ENCODE assay signal across 8 mouse cellular contexts in the genomic region with DNA sequence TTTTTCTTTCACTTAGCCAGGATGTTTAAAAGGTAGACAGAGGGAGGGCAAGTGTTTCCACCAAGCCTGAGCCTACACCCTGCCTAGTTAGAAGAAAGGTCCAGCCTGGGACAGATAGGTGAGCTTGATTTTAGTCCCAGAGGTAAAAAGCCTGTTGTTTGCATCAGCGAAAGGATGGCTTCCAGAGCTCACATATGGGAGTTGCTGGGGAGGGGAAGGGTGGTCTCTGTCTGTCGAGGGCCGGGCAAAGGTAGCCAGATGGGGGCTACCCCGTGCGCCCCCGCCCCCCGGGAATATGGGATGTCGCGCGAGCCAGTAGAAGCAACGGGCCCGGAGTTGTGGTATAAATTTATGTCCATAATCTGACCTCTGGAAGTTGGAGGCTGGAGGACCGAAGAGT. TPM values are rescaled to one million over a fixed set of nuclear protein-coding genes. Genes with fewer than 3 reads are reported as not detected.
DNase-seq lines count a peak whose midpoint lies in the region; ATAC-seq lines count a peak whose summit lies in the region.

No protein-coding gene starts in this region.

- peaks cover 62% of the 10 kb centered on the region for H3K4me1 ChIP-seq in kidney, embryonic 15.5 days
- H3K4me1 ChIP-seq in forebrain, embryonic 12.5 days, result peaks cover 42% of the 10 kb centered on the region
- H3K4me1 ChIP-seq in limb, embryonic 10.5 days, result peaks cover 60% of the 10 kb centered on the region
- H3K4me1 ChIP-seq in neural tube, embryonic 15.5 days, result peaks cover 51% of the 10 kb centered on the region

- peak overlapping the region; percentile 77 for H3K4me3 ChIP-seq in kidney, embryonic 15.5 days (replicated peaks)
- peak overlapping the region; percentile 32 for H3K4me3 ChIP-seq in forebrain, embryonic 12.5 days (replicated peaks)
- peak overlapping the region; percentile 65 for H3K4me3 ChIP-seq in limb, embryonic 10.5 days
- peak overlapping the region; percentile 34 for H3K4me3 ChIP-seq in neural tube, embryonic 15.5 days (replicated peaks)

- 0 out of 2 replicates have a peak, but pooled peaks cover 5% of the 10 kb centered on the region for H3K36me3 ChIP-seq in kidney, embryonic 15.5 days
- H3K36me3 ChIP-seq in forebrain, embryonic 12.5 days (replicated peaks), result no peaks in the 10 kb centered on the region
- H3K36me3 ChIP-seq in limb, embryonic 10.5 days, result no peaks in the 10 kb centered on the region
- H3K36me3 ChIP-seq in neural tube, embryonic 15.5 days, result no peaks in the 10 kb centered on the region

- 0 out of 2 replicates have a peak overlapping the region, but pooled peaks have one; percentile 91 for H3K27ac ChIP-seq in kidney, embryonic 15.5 days
- H3K27ac ChIP-seq in forebrain, embryonic 12.5 days, result no peak overlapping the region
- H3K27ac ChIP-seq in limb, embryonic 10.5 days, result no peak overlapping the region
- no peak overlapping the region for H3K27ac ChIP-seq in neural tube, embryonic 15.5 days (replicated peaks)

- H3K9ac ChIP-seq in kidney, embryonic 15.5 days, result peak overlapping the region; percentile 35; the same call in 1 of the 2 replicates
- H3K9ac ChIP-seq in forebrain, embryonic 12.5 days, result no peak overlapping the region
- H3K9ac ChIP-seq in neural tube, embryonic 15.5 days (replicated peaks), result no peak overlapping the region

- WGBS in kidney, embryonic 15.5 days, result 1% methylated on average over 13 of the region's 13 CpGs
- WGBS in forebrain, embryonic 12.5 days, result under 1% methylated on average over 13 of the region's 13 CpGs
- WGBS in limb, embryonic 10.5 days, result 2% methylated on average over 13 of the region's 13 CpGs
- WGBS in neural tube, embryonic 15.5 days, result under 1% methylated on average over 13 of the region's 13 CpGs

- H3K27me3 ChIP-seq in kidney, embryonic 15.5 days, result peaks cover 73% of the 10 kb centered on the region
- peaks cover 96% of the 10 kb centered on the region for H3K27me3 ChIP-seq in forebrain, embryonic 12.5 days
- peaks cover 100% of the 10 kb centered on the region for H3K27me3 ChIP-seq in limb, embryonic 10.5 days (ENCODE audit: low read depth, poor library complexity, severe bottlenecking)
- H3K27me3 ChIP-seq in neural tube, embryonic 15.5 days (replicated peaks), result peaks cover 97% of the 10 kb centered on the region

- peak overlapping the region; percentile 88 for H3K4me2 ChIP-seq in kidney, embryonic 15.5 days
- H3K4me2 ChIP-seq in forebrain, embryonic 12.5 days, result peak overlapping the region; percentile 52
- peak overlapping the region; percentile 62 for H3K4me2 ChIP-seq in neural tube, embryonic 15.5 days

- DNase-seq in kidney, adult 18-20 months, result no peak
- DNase-seq in limb, embryonic 10.5 days (ENCODE audit: low spot score), result no peak
- DNase-seq in frontal cortex, postnatal 14 days (ENCODE audit: low spot score in 2 of 2), result no peak
- DNase-seq in testis, postnatal 14 days (ENCODE audit: low spot score), result no peak

- no peaks in the 10 kb centered on the region for H3K9me3 ChIP-seq in kidney, embryonic 15.5 days (replicated peaks)
- H3K9me3 ChIP-seq in forebrain, embryonic 12.5 days, result no peaks in the 10 kb centered on the region
- no peaks in the 10 kb centered on the region for H3K9me3 ChIP-seq in limb, embryonic 10.5 days (replicated peaks)
- no peaks in the 10 kb centered on the region for H3K9me3 ChIP-seq in neural tube, embryonic 15.5 days (replicated peaks)

- ATAC-seq in kidney, embryonic 15.5 days (replicated peaks; ENCODE audit: low FRiP score), result no peak
- ATAC-seq in forebrain, embryonic 12.5 days (ENCODE audit: low FRiP score), result no peak
- no peak for ATAC-seq in neural tube, embryonic 15.5 days (ENCODE audit: low FRiP score)
- no peak for ATAC-seq in cerebellum, adult (ENCODE audit: insufficient number of reproducible peaks, low FRiP score, low TSS enrichment)

RNA-seq across cellular contexts. Expression of gene Gdnf, which starts 4.3 kb away (rescaled TPM):
- polyA plus RNA-seq in kidney, embryonic 15.5 days (2015; fragmentation: Nextera tagmentation; extraction: Ambion mirVana), result 7.8 and 9.1 TPM in 2 replicates
- 0.14 and 0.28 TPM in 2 replicates for polyA plus RNA-seq in forebrain, embryonic 12.5 days (2016; fragmentation: Nextera tagmentation; extraction: Ambion mirVana)
- polyA plus RNA-seq in limb, embryonic 10.5 days (2016; fragmentation: Nextera tagmentation; extraction: Ambion mirVana), result 1.3 and 1.6 TPM in 2 replicates
- 0.10 and 0.52 TPM in 2 replicates for polyA plus RNA-seq in neural tube, embryonic 15.5 days (2015; fragmentation: Nextera tagmentation; extraction: Ambion mirVana)
